Mouse (Mus musculus): ENCODE results near the gene Fam213b.

Fam213b gene

GRCm38 (mm10) chr4:154853881-154854280 lies 45.1 kb downstream of the Fam213b start:
- no peak for DNase-seq (ENCODE audit: extremely low read depth, low read depth, low spot score)

- no peak for DNase-seq (ENCODE audit: extremely low read depth, low read depth, low spot score)
Observed at GRCm38 (mm10) chr4:154852696-154853095, 46.2 kb downstream of the Fam213b start.
